Mouse (Mus musculus) testis, adult 2 months (tissue): Measurements from ENCODE around the gene Rhov. TPM values are rescaled to one million over a fixed set of nuclear protein-coding genes. Genes with fewer than 3 reads are reported as not detected.

Experiments
- H3K27ac ChIP-seq: fragments of 200-500 bp; 2 replicates; pipeline ENCODE4 v1.5.1; 2012; ENCODE audit warnings: low read depth, low read length; ENCODE audit not compliant: control insufficient read depth, insufficient read depth
- H3K27me3 ChIP-seq: fragments of 200-500 bp; 2 replicates; pipeline ENCODE4 v1.6.1; 2012; ENCODE audit warnings: mild to moderate bottlenecking, low read length, moderate library complexity; ENCODE audit not compliant: control insufficient read depth, insufficient read depth
- H3K36me3 ChIP-seq: fragments of 200-500 bp; 2 replicates; pipeline ENCODE4 v1.6.1; 2012; ENCODE audit warnings: mild to moderate bottlenecking, low read length; ENCODE audit not compliant: control insufficient read depth, insufficient read depth
- H3K4me1 ChIP-seq: fragments of 200-500 bp; 2 replicates; pipeline ENCODE4 v1.6.1; 2012; ENCODE audit warnings: low read length; ENCODE audit not compliant: control insufficient read depth, insufficient read depth
- H3K4me3 ChIP-seq: fragments of 200-500 bp; 2 replicates; pipeline ENCODE4 v1.5.1; 2012; ENCODE audit warnings: low read depth, mild to moderate bottlenecking, low read length, moderate library complexity, mixed read lengths; ENCODE audit not compliant: control insufficient read depth
- CTCF ChIP-seq: fragments of 200-500 bp; IDR thresholded peaks from 2 replicates; pipeline ENCODE4 v1.5.1; 2012; ENCODE audit warnings: low read depth, mild to moderate bottlenecking, inconsistent platforms, low read length, moderate library complexity; ENCODE audit not compliant: control insufficient read depth, insufficient read depth, insufficient replicate concordance
- POLR2A ChIP-seq: fragments of 200-500 bp; IDR thresholded peaks from 2 replicates; pipeline ENCODE4 v1.6.1; 2012; ENCODE audit warnings: low read depth, mild to moderate bottlenecking, inconsistent platforms, low read length, moderate library complexity; ENCODE audit not compliant: control insufficient read depth
- polyA plus RNA-seq: library from polyadenylated mRNA; depleted of rRNA; stranded (reverse); fragments of >200 nt; gene quantifications from 2 replicates; pipeline ENCODE4 v1.2.3, GENCODE M21; 2012

Gene Rhov
- polyA plus RNA-seq, 1 experiment: 11.9 TPM

DNA sequence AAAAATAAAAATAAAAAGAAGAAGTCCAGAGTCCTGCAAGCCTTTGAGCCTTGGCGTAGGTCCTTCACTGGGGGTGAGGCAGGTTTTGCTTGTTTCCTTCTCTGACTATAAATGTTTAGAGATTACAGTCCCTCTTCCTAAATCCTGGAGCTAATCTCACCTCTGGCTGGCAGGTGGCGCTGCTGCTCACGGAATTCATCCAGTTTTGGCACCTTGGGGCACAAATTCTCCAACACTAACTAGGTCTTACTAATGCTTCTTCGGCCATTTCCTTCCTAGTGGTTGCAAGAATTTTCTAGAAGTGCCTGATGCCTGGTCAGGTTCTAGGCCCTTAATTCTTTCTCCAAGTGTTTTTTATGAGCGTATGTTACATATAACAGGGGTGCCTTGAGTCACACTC is 27.3 kb upstream of the Rhov start:
- TF ChIP-seq CTCF (peak; percentile 53; the same call in 1 of the 2 replicates), POLR2A (no peak)
- Histone ChIP-seq H3K4me1 (peaks cover 20% of the 10 kb centered on the region), H3K27me3 (no peaks in the 10 kb centered on the region), H3K4me3 (no peak overlapping the region), H3K27ac (no peak overlapping the region), H3K36me3 (peaks cover 1% of the 10 kb centered on the region; the same call in 1 of the 2 replicates)

DNA sequence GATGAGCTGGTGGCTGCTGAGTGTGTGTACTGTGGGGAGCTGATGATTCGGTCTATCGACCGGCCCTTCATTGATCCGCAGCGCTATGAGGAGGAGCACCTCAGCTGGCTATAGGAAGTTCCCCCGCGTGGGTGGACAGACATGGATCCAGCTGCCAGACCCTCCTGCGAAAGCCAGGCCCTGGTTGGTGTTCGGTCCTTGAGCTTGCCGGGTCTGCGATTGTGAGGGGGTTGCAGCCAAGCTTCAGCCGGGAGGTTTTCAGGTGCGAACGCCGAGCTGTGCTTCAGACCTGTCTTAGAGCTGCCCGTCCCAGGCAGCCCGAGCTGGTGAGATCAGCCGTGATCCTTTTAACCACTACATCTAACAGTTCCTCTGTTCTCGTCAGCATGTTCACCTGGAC is 26.4 kb upstream of the Rhov start:
- H3K27ac ChIP-seq: no peak overlapping the region
- H3K27me3 ChIP-seq: no peaks in the 10 kb centered on the region
- TF ChIP-seq POLR2A (no peak), CTCF (no peak)
- peaks cover 1% of the 10 kb centered on the region; the same call in 1 of the 2 replicates for H3K36me3 ChIP-seq
- H3K4me3 ChIP-seq: no peak overlapping the region
- H3K4me1 ChIP-seq: peaks cover 20% of the 10 kb centered on the region

DNA sequence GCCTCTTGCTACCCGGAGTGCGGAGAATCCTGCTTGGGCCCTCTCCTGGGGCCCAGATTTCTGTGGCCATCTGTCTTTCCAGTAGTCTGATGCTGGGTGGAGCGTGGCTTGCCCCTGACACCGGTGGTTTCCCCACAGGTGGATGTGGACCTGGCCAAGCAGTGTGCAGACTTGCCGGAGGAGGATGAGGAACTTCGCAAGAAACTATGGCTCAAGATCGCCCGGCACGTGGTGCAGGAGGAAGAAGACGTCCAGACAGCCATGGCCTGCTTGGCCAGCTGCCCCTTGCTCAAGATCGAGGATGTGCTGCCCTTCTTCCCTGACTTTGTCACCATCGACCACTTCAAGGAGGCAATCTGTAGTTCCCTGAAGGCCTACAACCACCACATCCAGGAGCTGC is 25.7 kb upstream of the Rhov start:
- H3K36me3 ChIP-seq: peaks cover 1% of the 10 kb centered on the region; the same call in 1 of the 2 replicates
- H3K4me3 ChIP-seq: no peak overlapping the region

DNA sequence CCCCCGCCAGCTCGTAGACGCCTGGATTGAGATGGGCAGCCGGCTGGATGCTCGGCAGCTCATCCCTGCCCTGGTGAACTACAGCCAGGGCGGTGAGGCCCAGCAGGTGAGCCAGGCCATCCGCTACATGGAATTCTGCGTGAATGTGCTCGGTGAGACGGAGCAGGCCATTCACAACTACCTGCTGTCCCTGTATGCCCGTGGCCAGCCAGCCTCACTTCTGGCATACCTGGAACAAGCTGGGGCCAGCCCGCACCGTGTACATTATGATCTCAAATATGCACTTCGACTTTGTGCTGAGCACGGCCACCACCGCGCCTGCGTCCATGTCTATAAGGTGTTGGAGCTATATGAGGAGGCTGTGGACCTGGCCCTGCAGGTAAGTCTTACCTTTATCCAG is 23.3 kb upstream of the Rhov start:
- no peaks in the 10 kb centered on the region; the same call in 1 of the 2 replicates for H3K4me1 ChIP-seq
- peaks cover 1% of the 10 kb centered on the region for H3K36me3 ChIP-seq
- TF ChIP-seq POLR2A: no peak
- TF ChIP-seq CTCF: no peak
- no peak overlapping the region for H3K4me3 ChIP-seq
- H3K27me3 ChIP-seq: no peaks in the 10 kb centered on the region
- H3K27ac ChIP-seq: no peak overlapping the region

More for the DNA sequence above, 25.7 kb upstream of the Rhov start:
- Histone ChIP-seq H3K27me3 (no peaks in the 10 kb centered on the region), H3K27ac (no peak overlapping the region), H3K4me1 (peaks cover 20% of the 10 kb centered on the region)
- no peak for TF ChIP-seq POLR2A
- no peak for TF ChIP-seq CTCF

DNA sequence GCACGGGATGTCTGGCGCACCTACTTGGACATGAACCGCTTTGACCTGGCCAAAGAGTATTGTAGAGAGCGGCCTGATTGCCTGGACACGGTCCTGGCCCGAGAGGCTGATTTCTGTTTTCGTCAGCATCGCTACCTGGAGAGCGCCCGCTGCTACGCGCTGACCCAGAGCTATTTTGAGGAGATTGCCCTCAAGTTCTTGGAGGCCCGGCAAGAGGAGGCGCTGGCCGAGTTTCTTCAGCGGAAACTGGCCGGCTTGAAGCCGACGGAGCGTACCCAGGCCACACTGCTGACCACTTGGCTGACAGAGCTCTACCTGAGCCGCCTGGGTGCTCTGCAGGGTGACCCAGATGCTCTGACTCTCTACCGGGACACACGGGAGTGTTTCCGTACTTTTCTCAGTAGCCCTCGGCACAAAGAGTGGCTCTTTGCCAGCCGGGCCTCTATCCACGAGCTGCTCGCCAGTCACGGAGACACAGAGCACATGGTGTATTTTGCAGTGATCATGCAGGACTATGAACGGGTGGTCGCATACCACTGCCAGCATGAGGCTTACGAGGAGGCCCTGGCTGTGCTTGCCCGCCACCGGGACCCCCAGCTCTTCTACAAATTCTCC is 22.8 kb upstream of the Rhov start:
- no peaks in the 10 kb centered on the region for H3K27me3 ChIP-seq
- TF ChIP-seq CTCF (no peak), POLR2A (no peak; the same call in 1 of the 2 replicates)
- H3K4me1 ChIP-seq: peaks cover 2% of the 10 kb centered on the region; the same call in 1 of the 2 replicates
- H3K4me3 ChIP-seq: no peak overlapping the region
- peaks cover 1% of the 10 kb centered on the region for H3K36me3 ChIP-seq
- H3K27ac ChIP-seq: no peak overlapping the region

DNA sequence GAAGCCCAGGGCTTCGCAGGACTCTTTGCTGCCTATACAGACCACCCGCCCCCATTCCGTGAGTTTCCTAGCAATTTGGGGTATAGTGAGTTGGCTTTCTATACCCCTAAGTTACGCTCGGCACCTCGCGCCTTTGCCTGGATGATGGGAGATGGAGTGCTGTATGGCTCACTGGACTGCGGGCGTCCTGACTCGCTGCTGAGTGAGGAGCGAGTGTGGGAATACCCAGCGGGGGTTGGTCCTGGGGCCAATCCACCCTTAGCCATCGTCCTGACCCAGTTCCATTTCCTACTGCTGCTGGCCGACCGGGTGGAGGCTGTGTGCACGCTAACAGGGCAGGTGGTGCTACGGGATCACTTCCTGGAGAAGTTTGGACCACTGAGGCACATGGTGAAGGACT is 22.2 kb upstream of the Rhov start:
- TF ChIP-seq POLR2A (no peak), CTCF (no peak)
- H3K4me3 ChIP-seq: no peak overlapping the region
- no peaks in the 10 kb centered on the region for H3K27me3 ChIP-seq
- H3K36me3 ChIP-seq: peaks cover 1% of the 10 kb centered on the region
- H3K27ac ChIP-seq: no peak overlapping the region
- H3K4me1 ChIP-seq: peaks cover 4% of the 10 kb centered on the region; the same call in 1 of the 2 replicates

DNA sequence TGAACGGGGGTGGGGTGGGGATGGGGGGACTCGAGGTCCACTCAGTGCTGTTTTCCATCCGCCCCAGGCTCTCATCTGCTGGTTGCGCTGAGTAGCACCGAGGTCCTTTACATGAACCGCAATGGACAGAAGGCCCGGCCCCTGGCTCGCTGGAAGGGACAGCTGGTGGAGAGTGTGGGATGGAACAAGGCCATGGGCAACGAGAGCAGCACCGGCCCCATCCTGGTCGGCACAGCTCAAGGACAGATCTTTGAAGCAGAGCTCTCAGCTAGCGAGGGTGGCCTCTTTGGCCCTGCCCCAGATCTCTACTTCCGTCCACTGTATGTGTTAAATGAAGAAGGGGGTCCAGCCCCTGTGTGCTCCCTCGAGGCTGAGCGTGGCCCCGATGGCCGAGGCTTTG is 21.8 kb upstream of the Rhov start:
- Histone ChIP-seq H3K27me3 (no peaks in the 10 kb centered on the region), H3K27ac (no peak overlapping the region), H3K4me1 (peaks cover 4% of the 10 kb centered on the region), H3K4me3 (no peak overlapping the region), H3K36me3 (peaks cover 1% of the 10 kb centered on the region)
- no peak for TF ChIP-seq CTCF
- no peak for TF ChIP-seq POLR2A
